Mouse (Mus musculus) lung, postnatal 0 days (tissue): ENCODE measurements around the gene Ppp1ca. TPM values are rescaled to one million over a fixed set of nuclear protein-coding genes. Genes with fewer than 3 reads are reported as not detected.

Experiments
- ATAC-seq: fragments of 200-750 bp; cut with Nextera tagmentation; 2 replicates; pipeline ENCODE4 v1.8.0; 2017; ENCODE audit warnings: moderate library complexity
- DNase-seq: peaks from one replicate; pipeline ENCODE4 v3.0.0-alpha.2; 2016; ENCODE audit warnings: low spot score
- H3K27ac ChIP-seq: fragments of 300-500 bp; sonication (generic); 2 replicates; pipeline ENCODE4 v1.5.1; 2014; ENCODE audit warnings: antibody characterized with exemption, mild to moderate bottlenecking, low read length, mixed read lengths
- H3K27me3 ChIP-seq: fragments of 300-500 bp; sonication (generic); replicated peaks from 2 replicates; pipeline ENCODE4 v1.6.1; 2014; ENCODE audit warnings: low read length, mixed read lengths; ENCODE audit not compliant: insufficient read depth
- H3K36me3 ChIP-seq: fragments of 300-500 bp; sonication (generic); 2 replicates; pipeline ENCODE4 v1.6.1; 2014; ENCODE audit warnings: low read length, mixed read lengths; ENCODE audit not compliant: insufficient read depth
- H3K4me1 ChIP-seq: fragments of 300-500 bp; sonication (generic); 2 replicates; pipeline ENCODE4 v1.6.1; 2014; ENCODE audit warnings: antibody characterized with exemption, low read depth, low read length, mixed read lengths; ENCODE audit not compliant: insufficient read depth
- H3K4me2 ChIP-seq: fragments of 300-500 bp; sonication (generic); replicated peaks from 2 replicates; pipeline ENCODE4 v1.6.1; 2014; ENCODE audit warnings: low read depth, mild to moderate bottlenecking, low read length, moderate library complexity, mixed read lengths
- H3K4me3 ChIP-seq: fragments of 300-500 bp; sonication (generic); 2 replicates; pipeline ENCODE4 v1.5.1; 2014; ENCODE audit warnings: low read depth, low read length
- H3K9ac ChIP-seq: fragments of 300-500 bp; sonication (generic); replicated peaks from 2 replicates; pipeline ENCODE4 v1.6.1; 2014; ENCODE audit warnings: low read depth, mild to moderate bottlenecking
- H3K9me3 ChIP-seq: fragments of 300-500 bp; sonication (generic); 2 replicates; pipeline ENCODE4 v1.6.1; 2016; ENCODE audit warnings: low read length, mixed read lengths
- CTCF ChIP-seq: IDR thresholded peaks from 2 replicates; pipeline ENCODE4 v1.5.1; 2016; ENCODE audit warnings: antibody characterized with exemption, mild to moderate bottlenecking
- EP300 ChIP-seq: IDR thresholded peaks from 2 replicates; pipeline ENCODE4 v1.6.1; 2016; ENCODE audit warnings: antibody characterized with exemption, mild to moderate bottlenecking, control low read depth
- WGBS: fragments of 180-500 bp; shearing (Covaris S2); extraction: QIAGEN DNeasy Blood & Tissue Kit; methylation state at CpG from one replicate; pipeline ENCODE4 v1.1.7; 2014; 5-methylcytosine and 5-hydroxymethylcytosine counted together
- polyA plus RNA-seq: library from polyadenylated mRNA; unstranded; fragments of >200 nt; fragmentation: Nextera tagmentation; extraction: Ambion mirVana; gene quantifications from 2 replicates; pipeline ENCODE4 v1.2.1, GENCODE M21; 2015

The Ppp1ca gene
- polyA plus RNA-seq, 1 experiment from 2014 or later = 631 TPM

- peak within 1 kb of the TSS; percentile 68 for H3K4me2 ChIP-seq
- DNase-seq (peak; percentile 99), ATAC-seq (peak; percentile 93)
- H3K9ac ChIP-seq = peak within 1 kb of the TSS; percentile 51
- no peaks in the 10 kb centered on the region for H3K9me3 ChIP-seq
- H3K4me3 ChIP-seq = peak within 1 kb of the TSS; percentile 49
- no peaks in the 10 kb centered on the region for H3K27me3 ChIP-seq
- no peaks in the 10 kb centered on the region for H3K36me3 ChIP-seq
- peaks cover 7% of the 10 kb centered on the region; the same call in 1 of the 2 replicates for H3K4me1 ChIP-seq
- 11% methylated on average over 26 of the region's 26 CpGs for WGBS
- peak within 1 kb of the TSS; percentile 95 for H3K27ac ChIP-seq
- TF ChIP-seq CTCF (no peak), EP300 (0 out of 2 replicates have a peak, but pooled peaks have one; percentile 14)
Observed at GRCm38 (mm10) chr19:4231253-4232185, 39.7 kb downstream of the Ppp1ca start, which contains the start of gene Pold4. TSS of gene Pold4 (plus strand) at chr19:4231899.

- H3K4me1 ChIP-seq = peaks cover 7% of the 10 kb centered on the region; the same call in 1 of the 2 replicates
- H3K4me3 ChIP-seq = peak overlapping the region; percentile 49
- H3K27ac ChIP-seq = peak overlapping the region; percentile 95
- peak overlapping the region; percentile 51 for H3K9ac ChIP-seq
- peak overlapping the region; percentile 68 for H3K4me2 ChIP-seq
- no peaks in the 10 kb centered on the region for H3K27me3 ChIP-seq
- H3K36me3 ChIP-seq = no peaks in the 10 kb centered on the region
- ATAC-seq = peak; percentile 60
- DNase-seq = peak; percentile 85
- H3K9me3 ChIP-seq = no peaks in the 10 kb centered on the region
- TF ChIP-seq CTCF (no peak; the same call in 1 of the 2 replicates), EP300 (no peak)
- 28% methylated on average over 2 of the region's 2 CpGs for WGBS
Observed at GRCm38 (mm10) chr19:4232186-4232572, 40.3 kb downstream of the Ppp1ca start.

DNA sequence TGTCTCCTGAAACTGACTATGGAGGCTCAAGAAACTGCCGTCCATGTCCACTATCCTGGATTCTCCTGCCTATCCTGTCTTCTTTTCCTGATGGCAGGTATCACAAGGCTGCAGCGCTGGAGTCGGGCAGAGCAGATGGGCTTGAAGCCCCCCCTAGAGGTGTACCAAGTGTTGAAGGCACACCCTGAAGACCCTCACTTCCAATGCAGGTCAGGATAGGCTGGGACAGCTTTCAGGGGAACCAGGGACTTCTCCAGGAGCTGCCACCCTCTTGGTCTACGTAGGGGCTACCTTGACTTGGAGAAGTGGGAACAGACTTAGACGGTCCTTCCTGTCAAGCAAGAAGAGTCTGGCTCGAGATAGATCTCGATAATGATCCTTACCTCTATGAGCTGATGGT is 40.8 kb downstream of the Ppp1ca start:
- no peaks in the 10 kb centered on the region for H3K27me3 ChIP-seq
- WGBS = 67% methylated on average over 7 of the region's 7 CpGs
- H3K9me3 ChIP-seq = no peaks in the 10 kb centered on the region
- TF ChIP-seq EP300 = no peak
- TF ChIP-seq CTCF = no peak
- H3K27ac ChIP-seq = peak overlapping the region; percentile 95
- H3K36me3 ChIP-seq = no peaks in the 10 kb centered on the region
- DNase-seq (no peak), ATAC-seq (no peak)
- H3K9ac ChIP-seq = 0 out of 2 replicates have a peak overlapping the region, but pooled peaks have one; percentile 51
- H3K4me3 ChIP-seq = no peak overlapping the region
- peaks cover 4% of the 10 kb centered on the region; the same call in 1 of the 2 replicates for H3K4me1 ChIP-seq
- H3K4me2 ChIP-seq = peak overlapping the region; percentile 68

- Histone ChIP-seq H3K9ac (no peak overlapping the region), H3K4me1 (peaks cover 4% of the 10 kb centered on the region; the same call in 1 of the 2 replicates), H3K4me2 (no peak overlapping the region), H3K27ac (no peak overlapping the region), H3K4me3 (no peak overlapping the region), H3K9me3 (no peaks in the 10 kb centered on the region), H3K36me3 (no peaks in the 10 kb centered on the region), H3K27me3 (no peaks in the 10 kb centered on the region)
- ATAC-seq (no peak), DNase-seq (no peak)
- WGBS = 69% methylated on average over 4 of the region's 4 CpGs
- no peak for TF ChIP-seq CTCF
- TF ChIP-seq EP300 = no peak
Observed at GRCm38 (mm10) chr19:4234548-4234947, 42.7 kb downstream of the Ppp1ca start.

DNA sequence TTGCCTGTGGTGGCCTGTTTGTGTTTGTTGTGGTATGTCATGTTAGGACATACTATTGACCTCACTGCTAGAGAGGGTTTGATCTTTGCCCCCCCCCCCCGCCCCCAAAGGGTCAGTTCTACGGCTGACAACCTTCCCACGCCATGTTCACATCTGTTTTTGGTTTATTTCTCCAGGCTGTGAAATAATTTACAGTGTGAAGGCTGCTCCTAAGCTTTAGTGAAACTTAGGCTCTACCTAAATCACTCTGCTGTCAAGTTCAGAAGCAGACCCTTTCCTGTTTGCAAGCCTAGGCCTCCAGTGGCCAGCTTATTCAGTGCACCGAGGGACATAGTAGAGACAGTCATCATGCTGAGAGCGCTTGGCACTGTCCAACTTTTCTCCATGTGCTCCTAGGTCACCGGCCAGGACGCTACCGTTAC is 48.4 kb downstream of the Ppp1ca start:
- no peak for TF ChIP-seq EP300
- TF ChIP-seq CTCF = no peak
- DNase-seq = no peak
- Histone ChIP-seq H3K4me1 (no peaks in the 10 kb centered on the region), H3K36me3 (no peaks in the 10 kb centered on the region), H3K4me2 (no peak overlapping the region), H3K9ac (no peak overlapping the region), H3K27me3 (no peaks in the 10 kb centered on the region), H3K9me3 (no peaks in the 10 kb centered on the region), H3K27ac (no peak overlapping the region), H3K4me3 (no peak overlapping the region)
- WGBS = 50% methylated on average over 8 of the region's 8 CpGs
- ATAC-seq = no peak

DNA sequence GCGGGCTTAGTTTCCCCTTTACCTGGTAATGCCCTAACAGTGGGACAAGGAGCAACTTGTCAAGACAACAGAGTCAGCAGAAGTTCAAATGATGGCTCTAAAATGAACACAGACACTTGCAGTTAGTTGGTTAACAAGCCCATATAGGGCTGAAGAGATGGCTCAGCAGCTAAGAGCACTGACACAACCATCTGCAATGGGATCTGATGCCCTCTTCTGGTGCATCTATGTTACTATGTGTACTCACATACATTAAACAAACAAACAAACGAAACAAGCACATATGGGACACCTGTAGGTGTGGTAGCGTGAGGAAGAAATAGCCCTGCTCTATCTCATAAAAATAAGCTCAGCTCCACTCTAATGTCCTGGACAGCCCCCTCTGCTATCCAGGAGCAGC is 50.6 kb downstream of the Ppp1ca start:
- H3K4me1 ChIP-seq = no peaks in the 10 kb centered on the region
- 60% methylated on average over 3 of the region's 3 CpGs for WGBS
- no peaks in the 10 kb centered on the region for H3K27me3 ChIP-seq
- no peak overlapping the region for H3K4me3 ChIP-seq
- no peak for ATAC-seq
- no peak overlapping the region for H3K9ac ChIP-seq
- no peak for TF ChIP-seq EP300
- peak; percentile 34 for TF ChIP-seq CTCF
- H3K4me2 ChIP-seq = no peak overlapping the region
- no peaks in the 10 kb centered on the region for H3K36me3 ChIP-seq
- no peak for DNase-seq
- H3K27ac ChIP-seq = no peak overlapping the region
- no peaks in the 10 kb centered on the region for H3K9me3 ChIP-seq
